Mouse (Mus musculus) small intestine, adult 2 months (tissue): ENCODE measurements at regions not wholly inside any gene's neighbourhood (a gene's known extent, or its start where the extent isn't known, plus 50 kb on each side); places are given as distances from the start of the nearest gene placed in this dataset.

Experiments
- H3K27ac ChIP-seq: fragments of 200-500 bp; 2 replicates; pipeline ENCODE4 v1.5.1; 2012; ENCODE audit warnings: low read depth, low read length, control low read depth, inconsistent platforms; ENCODE audit not compliant: insufficient read depth
- H3K27me3 ChIP-seq: fragments of 200-500 bp; 2 replicates; pipeline ENCODE4 v1.6.1; 2012; ENCODE audit warnings: mild to moderate bottlenecking, moderate library complexity, low read length, inconsistent platforms; ENCODE audit not compliant: control insufficient read depth, insufficient read depth
- H3K36me3 ChIP-seq: fragments of 200-500 bp; 2 replicates; pipeline ENCODE4 v1.6.1; 2012; ENCODE audit warnings: mild to moderate bottlenecking, low read length, control low read depth, inconsistent platforms; ENCODE audit not compliant: control insufficient read depth, insufficient read depth
- H3K4me1 ChIP-seq: fragments of 200-500 bp; 2 replicates; pipeline ENCODE4 v1.6.1; 2012; ENCODE audit warnings: low read length, inconsistent platforms, mixed read lengths; ENCODE audit not compliant: control insufficient read depth, insufficient read depth, insufficient read length
- H3K4me3 ChIP-seq: fragments of 200-500 bp; 2 replicates; pipeline ENCODE4 v1.5.1; 2012; ENCODE audit warnings: low read depth, mild to moderate bottlenecking, control low read depth, inconsistent platforms, low read length, moderate library complexity
- CTCF ChIP-seq: fragments of 200-500 bp; IDR thresholded peaks from 2 replicates; pipeline ENCODE4 v1.5.1; 2012; ENCODE audit warnings: low read depth, mild to moderate bottlenecking, control low read depth, inconsistent platforms, low read length, moderate library complexity, mixed read lengths; ENCODE audit not compliant: insufficient replicate concordance, insufficient read length; ENCODE audit errors: extremely low read depth
- POLR2A ChIP-seq: fragments of 200-500 bp; IDR thresholded peaks from 2 replicates; pipeline ENCODE4 v1.6.1; 2012; ENCODE audit warnings: low read depth, mild to moderate bottlenecking, control low read depth, inconsistent platforms, low read length, moderate library complexity
- WGBS: fragments of 180-500 bp; shearing (Covaris S2); methylation state at CpG from one replicate; pipeline ENCODE4 v1.1.7; 2018; 5-methylcytosine and 5-hydroxymethylcytosine counted together

GRCm38 (mm10) chr7:133502731-133503130 is 99.2 kb downstream of the Tex36 start:
- WGBS, result 62% methylated on average over 4 of the region's 4 CpGs

GRCm38 (mm10) chr7:133497551-133497950 is 104.4 kb downstream of the Tex36 start:
- no peak for TF ChIP-seq CTCF
- no peak for TF ChIP-seq POLR2A
- Histone ChIP-seq H3K4me3 (no peak overlapping the region), H3K27ac (no peak overlapping the region), H3K36me3 (no peaks in the 10 kb centered on the region), H3K27me3 (no peaks in the 10 kb centered on the region), H3K4me1 (no peaks in the 10 kb centered on the region)
- WGBS, result 93% methylated on average over 3 of the region's 3 CpGs

More at GRCm38 (mm10) chr7:133502731-133503130, 99.2 kb downstream of the Tex36 start:
- H3K27ac ChIP-seq, result no peak overlapping the region
- no peaks in the 10 kb centered on the region for H3K27me3 ChIP-seq
- H3K36me3 ChIP-seq, result no peaks in the 10 kb centered on the region
- H3K4me3 ChIP-seq, result no peak overlapping the region
- TF ChIP-seq CTCF, result no peak
- TF ChIP-seq POLR2A, result no peak
- H3K4me1 ChIP-seq, result no peaks in the 10 kb centered on the region

- no peaks in the 10 kb centered on the region for H3K4me1 ChIP-seq
- H3K27me3 ChIP-seq, result no peaks in the 10 kb centered on the region
- 62% methylated on average over 8 of the region's 8 CpGs for WGBS
- no peak overlapping the region for H3K4me3 ChIP-seq
- no peaks in the 10 kb centered on the region for H3K36me3 ChIP-seq
- TF ChIP-seq POLR2A (no peak), CTCF (no peak)
- no peak overlapping the region for H3K27ac ChIP-seq
These were observed 106.9 kb downstream of the Tex36 start for GRCm38 (mm10) chr7:133494982-133495550.

- Histone ChIP-seq H3K27ac (no peak overlapping the region), H3K4me3 (no peak overlapping the region), H3K36me3 (no peaks in the 10 kb centered on the region), H3K4me1 (no peaks in the 10 kb centered on the region), H3K27me3 (no peaks in the 10 kb centered on the region)
- TF ChIP-seq CTCF (no peak), POLR2A (no peak)
- 58% methylated on average over 10 of the region's 10 CpGs for WGBS
These were observed 107.5 kb downstream of the Tex36 start for GRCm38 (mm10) chr7:133494256-133494981.

GRCm38 (mm10) chr7:133492626-133493025 is 109.3 kb downstream of the Tex36 start:
- no peak for TF ChIP-seq POLR2A
- TF ChIP-seq CTCF, result no peak
- WGBS, result 48% methylated on average over 6 of the region's 6 CpGs
- H3K4me1 ChIP-seq, result no peaks in the 10 kb centered on the region
- no peak overlapping the region for H3K4me3 ChIP-seq
- no peaks in the 10 kb centered on the region for H3K36me3 ChIP-seq
- no peaks in the 10 kb centered on the region for H3K27me3 ChIP-seq
- H3K27ac ChIP-seq, result no peak overlapping the region

- H3K36me3 ChIP-seq, result no peaks in the 10 kb centered on the region
- no peaks in the 10 kb centered on the region for H3K4me1 ChIP-seq
- TF ChIP-seq POLR2A (no peak), CTCF (no peak)
- no peak overlapping the region for H3K4me3 ChIP-seq
- no peaks in the 10 kb centered on the region for H3K27me3 ChIP-seq
- no peak overlapping the region for H3K27ac ChIP-seq
- WGBS, result 52% methylated on average over 7 of the region's 7 CpGs
These were observed 113.9 kb downstream of the Tex36 start for GRCm38 (mm10) chr7:133487887-133488630.

GRCm38 (mm10) chr7:133484430-133484841 is 117.5 kb downstream of the Tex36 start:
- Histone ChIP-seq H3K27ac (no peak overlapping the region), H3K4me1 (no peaks in the 10 kb centered on the region), H3K4me3 (no peak overlapping the region), H3K36me3 (no peaks in the 10 kb centered on the region), H3K27me3 (no peaks in the 10 kb centered on the region)
- TF ChIP-seq POLR2A (no peak), CTCF (no peak)
- 72% methylated on average over 8 of the region's 8 CpGs for WGBS
